Mouse (Mus musculus) midbrain, postnatal 0 days (tissue): ENCODE measurements at regions not wholly inside any gene's neighbourhood (a gene's known extent, or its start where the extent isn't known, plus 50 kb on each side); places are given as distances from the start of the nearest gene placed in this dataset.

Experiments used
- ATAC-seq: fragments of 200-750 bp; cut with Nextera tagmentation; 2 replicates; pipeline ENCODE4 v1.8.0; 2017; ENCODE audit warnings: moderate number of reproducible peaks, mild to moderate bottlenecking, moderate TSS enrichment, moderate library complexity; ENCODE audit not compliant: low FRiP score
- DNase-seq: peaks from one replicate; pipeline ENCODE4 v3.0.0-alpha.2; 2015; ENCODE audit warnings: low spot score
- H3K27ac ChIP-seq: fragments of 300-500 bp; sonication (generic); 2 replicates; pipeline ENCODE4 v1.5.1; 2014; ENCODE audit warnings: low read depth, mild to moderate bottlenecking, low read length, mixed read lengths
- H3K27me3 ChIP-seq: fragments of 300-500 bp; sonication (generic); 2 replicates; pipeline ENCODE4 v1.6.1; 2014; ENCODE audit warnings: low read length, control low read depth, mixed read lengths; ENCODE audit not compliant: insufficient read depth
- H3K36me3 ChIP-seq: fragments of 300-500 bp; sonication (generic); 2 replicates; pipeline ENCODE4 v1.6.1; 2014; ENCODE audit warnings: low read length, control low read depth, mixed read lengths; ENCODE audit not compliant: insufficient read depth
- H3K4me1 ChIP-seq: fragments of 300-500 bp; sonication (generic); 2 replicates; pipeline ENCODE4 v1.6.1; 2014; ENCODE audit warnings: mild to moderate bottlenecking, control low read depth, antibody characterized with exemption, low read length, mixed read lengths; ENCODE audit not compliant: insufficient read depth
- H3K4me2 ChIP-seq: fragments of 300-500 bp; sonication (generic); 2 replicates; pipeline ENCODE4 v1.6.1; 2014; ENCODE audit warnings: low read depth, mild to moderate bottlenecking, low read length, mixed read lengths; ENCODE audit not compliant: poor library complexity, severe bottlenecking
- H3K4me3 ChIP-seq: fragments of 300-500 bp; sonication (generic); 2 replicates; pipeline ENCODE4 v1.5.1; 2014; ENCODE audit warnings: low read depth, mild to moderate bottlenecking, low read length, moderate library complexity
- H3K9ac ChIP-seq: fragments of 300-500 bp; sonication (generic); replicated peaks from 2 replicates; pipeline ENCODE4 v1.6.1; 2014; ENCODE audit warnings: mild to moderate bottlenecking, low read length, moderate library complexity, mixed read lengths; ENCODE audit not compliant: poor library complexity, severe bottlenecking
- H3K9me3 ChIP-seq: fragments of 300-500 bp; sonication (generic); 2 replicates; pipeline ENCODE4 v1.6.1; 2016; ENCODE audit warnings: low read length, control low read depth
- CTCF ChIP-seq: IDR thresholded peaks from 2 replicates; pipeline ENCODE4 v1.5.1; 2016; ENCODE audit warnings: antibody characterized with exemption, mild to moderate bottlenecking
- WGBS: fragments of 180-500 bp; shearing (Covaris S2); extraction: QIAGEN DNeasy Blood & Tissue Kit; methylation state at CpG from one replicate; pipeline ENCODE4 v1.1.7; 2014; 5-methylcytosine and 5-hydroxymethylcytosine counted together

DNA sequence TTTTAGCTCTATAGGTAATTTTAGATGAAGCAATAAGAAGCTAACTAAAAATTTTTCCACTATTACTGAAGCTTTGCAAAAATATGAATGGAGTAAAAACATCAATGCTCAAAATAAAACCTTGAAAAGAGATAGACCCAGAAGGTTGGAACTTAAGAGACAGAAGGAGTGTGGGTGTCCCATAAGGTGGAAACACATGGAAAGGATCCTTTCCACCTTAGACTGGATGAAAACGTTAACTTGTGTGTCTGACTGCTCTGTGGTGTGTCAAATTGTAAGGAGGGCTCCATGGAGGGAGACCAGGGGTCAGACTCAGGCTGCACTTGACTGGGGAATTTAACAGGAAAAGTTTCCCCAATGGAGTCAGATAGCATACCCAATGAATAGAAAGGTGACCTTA is 244.9 kb upstream of the Ano5 start:
- Histone ChIP-seq H3K27me3 (no peaks in the 10 kb centered on the region), H3K27ac (no peak overlapping the region), H3K36me3 (no peaks in the 10 kb centered on the region), H3K4me3 (no peak overlapping the region), H3K4me2 (no peak overlapping the region), H3K9ac (no peak overlapping the region), H3K4me1 (no peaks in the 10 kb centered on the region), H3K9me3 (no peaks in the 10 kb centered on the region)
- TF ChIP-seq CTCF: no peak
- 68% methylated on average over 1 of the region's 1 CpGs for WGBS
- ATAC-seq (no peak), DNase-seq (no peak)

- peak; percentile 31; the same call in 1 of the 2 replicates for TF ChIP-seq CTCF
- ATAC-seq (no peak), DNase-seq (no peak)
- no peak overlapping the region for H3K4me2 ChIP-seq
- H3K9me3 ChIP-seq: no peaks in the 10 kb centered on the region
- H3K4me3 ChIP-seq: no peak overlapping the region
- no peak overlapping the region for H3K9ac ChIP-seq
- no peak overlapping the region for H3K27ac ChIP-seq
- H3K36me3 ChIP-seq: no peaks in the 10 kb centered on the region
- H3K4me1 ChIP-seq: no peaks in the 10 kb centered on the region
- H3K27me3 ChIP-seq: no peaks in the 10 kb centered on the region
- 73% methylated on average over 5 of the region's 5 CpGs for WGBS
Observed at GRCm38 (mm10) chr7:51266879-51267278, 243.9 kb upstream of the Ano5 start.

DNA sequence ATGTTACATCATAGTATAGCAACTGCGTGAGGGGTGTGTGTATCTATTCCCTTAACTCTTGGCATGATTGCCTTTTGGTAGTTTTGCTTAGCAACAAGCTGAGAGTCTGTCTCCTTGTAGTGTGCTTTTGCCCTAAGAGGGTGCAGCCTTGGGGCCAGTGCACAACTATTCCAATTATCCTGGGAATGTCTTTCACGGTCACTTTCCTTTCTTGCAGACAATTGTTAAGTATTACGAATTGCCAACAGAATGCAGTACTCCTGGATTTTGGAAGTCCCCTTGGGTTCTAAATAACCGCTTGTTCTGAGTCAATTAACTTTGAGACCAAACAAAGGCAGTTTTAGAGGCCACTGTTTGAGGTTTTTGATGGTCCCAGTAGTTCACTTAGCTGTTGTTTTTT is 242.1 kb upstream of the Ano5 start:
- TF ChIP-seq CTCF: no peak
- Histone ChIP-seq H3K27me3 (no peaks in the 10 kb centered on the region), H3K4me2 (no peak overlapping the region), H3K9me3 (no peaks in the 10 kb centered on the region), H3K4me1 (no peaks in the 10 kb centered on the region), H3K9ac (no peak overlapping the region), H3K27ac (no peak overlapping the region), H3K36me3 (no peaks in the 10 kb centered on the region), H3K4me3 (no peak overlapping the region)
- WGBS: 47% methylated on average over 4 of the region's 4 CpGs
- DNase-seq: no peak
- ATAC-seq: no peak

DNA sequence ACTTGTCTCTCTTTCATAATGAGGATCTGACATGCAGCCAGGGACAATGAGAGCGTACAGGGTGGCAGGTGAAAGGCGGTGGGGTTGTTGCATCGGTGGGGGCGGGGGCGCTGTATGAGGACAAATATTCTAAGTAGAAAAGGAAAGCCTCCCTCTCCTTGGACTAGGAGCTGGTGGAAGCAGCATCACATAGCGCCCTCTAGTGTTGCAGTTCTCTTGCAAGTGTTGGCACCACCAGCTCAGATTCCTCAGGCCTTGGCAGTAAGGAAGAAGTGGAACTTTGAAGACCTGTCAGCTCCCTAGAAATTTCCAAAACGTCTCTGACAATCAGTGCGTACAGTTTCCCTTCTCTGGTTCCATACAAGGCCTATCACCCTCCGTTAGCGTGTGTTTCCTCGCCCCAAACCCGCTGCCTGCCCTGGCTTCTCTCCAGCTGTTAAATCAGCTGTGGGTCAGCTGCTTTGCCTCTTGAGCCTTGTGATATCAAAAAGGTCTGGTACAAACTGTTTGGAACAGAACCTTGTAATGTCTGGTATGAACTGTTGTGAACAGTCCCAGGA is 240.2 kb upstream of the Ano5 start:
- DNase-seq (peak; percentile 77), ATAC-seq (no peak)
- no peak overlapping the region for H3K9ac ChIP-seq
- no peaks in the 10 kb centered on the region for H3K36me3 ChIP-seq
- H3K4me1 ChIP-seq: no peaks in the 10 kb centered on the region
- H3K9me3 ChIP-seq: no peaks in the 10 kb centered on the region
- no peaks in the 10 kb centered on the region for H3K27me3 ChIP-seq
- WGBS: 60% methylated on average over 12 of the region's 12 CpGs
- TF ChIP-seq CTCF: peak; percentile 72
- no peak overlapping the region for H3K4me2 ChIP-seq
- no peak overlapping the region for H3K4me3 ChIP-seq
- no peak overlapping the region for H3K27ac ChIP-seq

GRCm38 (mm10) chr7:51281470-51281869 is 229.4 kb upstream of the Ano5 start:
- no peak for TF ChIP-seq CTCF
- Histone ChIP-seq H3K27ac (no peak overlapping the region), H3K36me3 (no peaks in the 10 kb centered on the region), H3K27me3 (no peaks in the 10 kb centered on the region), H3K4me1 (no peaks in the 10 kb centered on the region), H3K9ac (no peak overlapping the region), H3K4me2 (no peak overlapping the region), H3K4me3 (no peak overlapping the region), H3K9me3 (no peaks in the 10 kb centered on the region)
- DNase-seq (no peak), ATAC-seq (no peak)

- Histone ChIP-seq H3K4me2 (no peak overlapping the region), H3K36me3 (no peaks in the 10 kb centered on the region), H3K9ac (no peak overlapping the region), H3K4me1 (no peaks in the 10 kb centered on the region), H3K4me3 (no peak overlapping the region), H3K27ac (no peak overlapping the region), H3K27me3 (no peaks in the 10 kb centered on the region), H3K9me3 (0 out of 2 replicates have a peak, but pooled peaks cover 3% of the 10 kb centered on the region)
- WGBS: 49% methylated on average over 3 of the region's 3 CpGs
- TF ChIP-seq CTCF: no peak
- DNase-seq (peak; percentile 21), ATAC-seq (no peak)
Observed at GRCm38 (mm10) chr7:51300238-51300637, 210.6 kb upstream of the Ano5 start.
